Mouse (Mus musculus) liver, embryonic 14.5 days (tissue): ENCODE measurements at regions not wholly inside any gene's neighbourhood (a gene's known extent, or its start where the extent isn't known, plus 50 kb on each side); places are given as distances from the start of the nearest gene placed in this dataset.

Experiments
- CTCF ChIP-seq: IDR thresholded peaks from 2 replicates; pipeline ENCODE4 v1.5.1; 2016; ENCODE audit warnings: antibody characterized with exemption, low read depth, control low read depth
- EP300 ChIP-seq: IDR thresholded peaks from 2 replicates; pipeline ENCODE4 v1.6.1; 2016; ENCODE audit warnings: antibody characterized with exemption, low read depth

DNA sequence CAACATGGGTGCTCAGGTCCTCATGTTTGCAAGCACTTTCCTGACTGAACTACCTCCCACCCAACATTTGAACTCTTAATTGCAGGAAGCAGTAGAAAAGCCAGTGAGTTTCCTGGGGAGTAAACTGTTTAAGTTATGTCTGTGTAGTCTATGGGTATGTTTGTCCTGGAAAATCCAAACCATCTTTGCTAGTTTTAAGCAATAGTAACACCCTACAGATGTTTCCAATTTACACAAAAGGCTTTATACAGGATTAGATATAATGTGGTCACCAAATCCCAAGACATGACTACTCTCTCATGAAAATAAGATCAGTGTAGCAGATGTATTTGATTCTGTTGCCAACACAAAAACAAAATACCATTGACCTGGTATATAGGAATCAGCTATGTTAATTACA, 421.1 kb upstream of the 4930452B06Rik start:
- no peak for TF ChIP-seq CTCF
- no peak for TF ChIP-seq EP300
